Mouse (Mus musculus) megakaryocyte, embryonic 14.5 days (primary cell): ENCODE results near the gene Tom1l2.

Source experiments
- FLI1 ChIP-seq: IDR thresholded peaks from 2 replicates; pipeline ENCODE4 v1.6.1; 2012; ENCODE audit warnings: low read length, inconsistent platforms, mixed read lengths
- GATA1 ChIP-seq: IDR thresholded peaks from 3 replicates; pipeline ENCODE4 v1.6.1; 2012; ENCODE audit warnings: mixed read lengths, low read length, inconsistent platforms, borderline replicate concordance

- TF ChIP-seq GATA1 (no peak), FLI1 (no peak)
Observed at GRCm38 (mm10) chr11:60346537-60346936, 6.2 kb downstream of the Tom1l2 start.
